Mouse (Mus musculus): ENCODE measurements at regions not wholly inside any gene's neighbourhood (a gene's known extent, or its start where the extent isn't known, plus 50 kb on each side); places are given as distances from the start of the nearest gene placed in this dataset.

DNA sequence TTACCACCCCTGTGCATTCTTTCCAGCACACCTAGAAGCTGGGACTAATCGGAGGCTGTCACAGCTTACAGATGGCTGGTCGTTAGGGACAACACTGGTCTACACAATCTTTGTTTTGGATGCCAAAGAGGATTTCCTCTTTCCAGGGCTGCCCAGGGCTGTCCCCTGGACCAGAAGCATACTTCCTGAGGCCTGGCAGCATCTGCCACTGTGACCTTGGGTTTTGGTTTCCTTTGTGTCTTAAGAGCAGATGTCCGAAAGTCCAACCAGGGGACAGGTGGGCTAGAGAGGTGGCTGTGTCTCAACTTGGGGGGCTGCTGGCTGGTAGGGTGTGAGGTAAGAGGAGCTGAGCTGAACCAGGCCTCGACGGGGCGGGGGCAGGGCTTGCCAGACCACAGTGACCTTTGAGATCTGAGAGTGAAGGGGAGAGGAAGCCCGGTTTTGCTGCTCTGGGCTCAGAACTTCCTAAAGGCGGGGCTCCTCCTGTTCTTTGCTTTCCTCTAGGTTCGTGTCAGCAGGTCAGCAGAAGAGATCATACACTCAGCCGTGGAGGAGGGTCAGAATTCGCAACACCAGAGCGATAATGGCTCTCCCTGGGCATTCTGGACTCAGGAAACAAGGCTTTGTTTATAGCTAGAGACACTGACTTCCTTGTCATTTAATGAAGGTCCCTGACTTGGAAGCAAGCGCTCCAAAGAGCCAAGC is 64.2 kb upstream of the Elk3 start:
- Histone ChIP-seq H3K27ac (no peak overlapping the region; the same call in 1 of the 2 replicates), H3K9ac (no peak overlapping the region), H3K27me3 (no peaks in the 10 kb centered on the region), H3K9me3 (no peaks in the 10 kb centered on the region), H3K4me3 (no peak overlapping the region), H3K4me2 (replicated peaks) (no peak overlapping the region), H3K36me3 (no peaks in the 10 kb centered on the region), H3K4me1 (peaks cover 10% of the 10 kb centered on the region; the same call in 1 of the 2 replicates)
- WGBS = 33% methylated on average over 13 of the region's 13 CpGs
- no peak for ATAC-seq (ENCODE audit: insufficient number of reproducible peaks, insufficient read depth, low FRiP score, low TSS enrichment)

DNA sequence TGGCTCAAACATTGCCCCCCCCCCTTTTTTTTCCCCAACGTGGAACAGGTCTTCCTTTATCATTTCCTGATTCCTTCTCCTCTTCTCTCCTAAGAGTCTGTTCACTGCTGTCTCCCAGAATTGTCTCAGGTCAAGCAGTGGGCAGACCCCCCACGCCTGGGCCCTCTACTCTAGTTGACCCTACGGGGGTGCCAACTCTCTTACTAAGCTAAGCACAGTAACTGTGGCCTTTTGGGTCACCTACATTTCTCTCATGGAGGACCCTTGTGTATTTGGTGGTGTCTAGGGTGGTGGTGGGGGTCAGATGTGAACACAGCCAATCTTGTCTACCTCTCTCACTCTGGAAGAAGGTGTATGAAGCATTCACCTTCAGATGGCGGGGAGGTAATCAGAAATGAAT is 64.8 kb upstream of the Elk3 start:
- 69% methylated on average over 4 of the region's 4 CpGs for WGBS

GRCm38 (mm10) chr10:93376457-93376941 is 65.6 kb upstream of the Elk3 start:
- H3K9me3 ChIP-seq = no peaks in the 10 kb centered on the region
- no peak for ATAC-seq (ENCODE audit: insufficient number of reproducible peaks, insufficient read depth, low FRiP score, low TSS enrichment)
- H3K9ac ChIP-seq = no peak overlapping the region
- H3K4me2 ChIP-seq (replicated peaks) = no peak overlapping the region
- 63% methylated on average over 7 of the region's 7 CpGs for WGBS
- H3K4me3 ChIP-seq = no peak overlapping the region
- peaks cover 10% of the 10 kb centered on the region; the same call in 1 of the 2 replicates for H3K4me1 ChIP-seq
- H3K27ac ChIP-seq = no peak overlapping the region
- no peaks in the 10 kb centered on the region for H3K27me3 ChIP-seq
- no peaks in the 10 kb centered on the region for H3K36me3 ChIP-seq

More for the DNA sequence above, 64.8 kb upstream of the Elk3 start:
- no peak overlapping the region for H3K4me3 ChIP-seq
- no peaks in the 10 kb centered on the region for H3K27me3 ChIP-seq
- peak overlapping the region; percentile 57; the same call in 1 of the 2 replicates for H3K27ac ChIP-seq
- H3K4me1 ChIP-seq = peaks cover 10% of the 10 kb centered on the region; the same call in 1 of the 2 replicates
- H3K9ac ChIP-seq = no peak overlapping the region
- no peak for ATAC-seq (ENCODE audit: insufficient number of reproducible peaks, insufficient read depth, low FRiP score, low TSS enrichment)
- H3K9me3 ChIP-seq = no peaks in the 10 kb centered on the region
- no peaks in the 10 kb centered on the region for H3K36me3 ChIP-seq
- H3K4me2 ChIP-seq (replicated peaks) = no peak overlapping the region

- Histone ChIP-seq H3K4me1 (no peaks in the 10 kb centered on the region), H3K9me3 (no peaks in the 10 kb centered on the region), H3K27me3 (no peaks in the 10 kb centered on the region), H3K4me2 (replicated peaks) (no peak overlapping the region), H3K36me3 (no peaks in the 10 kb centered on the region), H3K9ac (no peak overlapping the region), H3K27ac (no peak overlapping the region), H3K4me3 (no peak overlapping the region)
- no peak for ATAC-seq (ENCODE audit: insufficient number of reproducible peaks, insufficient read depth, low FRiP score, low TSS enrichment)
- 89% methylated on average over 6 of the region's 6 CpGs for WGBS
Observed at GRCm38 (mm10) chr10:93389276-93389675, 63.9 kb upstream of the Lta4h start.

- no peak overlapping the region for H3K27ac ChIP-seq
- no peak overlapping the region for H3K4me2 ChIP-seq (replicated peaks)
- H3K9ac ChIP-seq = no peak overlapping the region
- H3K27me3 ChIP-seq = no peaks in the 10 kb centered on the region
- no peaks in the 10 kb centered on the region for H3K4me1 ChIP-seq
- H3K4me3 ChIP-seq = no peak overlapping the region
- no peaks in the 10 kb centered on the region for H3K9me3 ChIP-seq
- WGBS = 60% methylated on average over 5 of the region's 5 CpGs
- no peak for ATAC-seq (ENCODE audit: insufficient number of reproducible peaks, insufficient read depth, low FRiP score, low TSS enrichment)
- H3K36me3 ChIP-seq = no peaks in the 10 kb centered on the region
Observed at GRCm38 (mm10) chr10:93391296-93391695, 61.9 kb upstream of the Lta4h start.

- H3K9me3 ChIP-seq = no peaks in the 10 kb centered on the region
- H3K36me3 ChIP-seq = no peaks in the 10 kb centered on the region
- H3K4me1 ChIP-seq = no peaks in the 10 kb centered on the region
- H3K27me3 ChIP-seq = no peaks in the 10 kb centered on the region
- no peak for ATAC-seq (ENCODE audit: insufficient number of reproducible peaks, insufficient read depth, low FRiP score, low TSS enrichment)
- H3K27ac ChIP-seq = no peak overlapping the region
- no peak overlapping the region for H3K4me2 ChIP-seq (replicated peaks)
- H3K9ac ChIP-seq = no peak overlapping the region
- 61% methylated on average over 1 of the region's 1 CpGs for WGBS
- no peak overlapping the region for H3K4me3 ChIP-seq
Observed at GRCm38 (mm10) chr10:93393902-93394301, 59.3 kb upstream of the Lta4h start.

DNA sequence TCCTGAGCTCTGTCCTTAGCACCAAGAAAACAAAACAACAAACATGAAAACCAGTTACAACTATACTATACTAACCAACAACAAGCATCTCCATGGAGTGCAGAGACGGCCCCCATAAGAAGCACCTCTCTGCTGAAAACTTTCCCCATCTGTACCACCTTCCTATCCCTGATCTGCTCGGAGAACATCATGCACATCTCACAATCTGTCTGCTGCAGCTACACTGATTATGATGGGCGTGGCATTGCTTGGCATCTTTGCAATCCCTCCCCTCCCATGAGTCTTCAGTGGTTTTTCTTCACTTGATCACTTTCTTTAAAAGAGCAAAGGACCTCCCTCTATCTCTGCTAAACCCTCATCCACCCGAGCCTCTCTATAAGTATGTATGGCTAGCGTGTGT is 55.5 kb upstream of the Lta4h start:
- Histone ChIP-seq H3K4me2 (replicated peaks) (no peak overlapping the region), H3K4me3 (no peak overlapping the region), H3K27ac (no peak overlapping the region), H3K36me3 (no peaks in the 10 kb centered on the region), H3K27me3 (no peaks in the 10 kb centered on the region), H3K9ac (no peak overlapping the region), H3K9me3 (no peaks in the 10 kb centered on the region), H3K4me1 (no peaks in the 10 kb centered on the region)
- no peak for ATAC-seq (ENCODE audit: insufficient number of reproducible peaks, insufficient read depth, low FRiP score, low TSS enrichment)
- WGBS = 81% methylated on average over 5 of the region's 5 CpGs

GRCm38 (mm10) chr10:93398531-93399320 is 54.5 kb upstream of the Lta4h start:
- Histone ChIP-seq H3K9me3 (no peaks in the 10 kb centered on the region), H3K4me2 (replicated peaks) (no peak overlapping the region), H3K36me3 (no peaks in the 10 kb centered on the region), H3K4me1 (no peaks in the 10 kb centered on the region), H3K9ac (no peak overlapping the region), H3K4me3 (no peak overlapping the region), H3K27me3 (no peaks in the 10 kb centered on the region), H3K27ac (no peak overlapping the region)
- ATAC-seq (ENCODE audit: insufficient number of reproducible peaks, insufficient read depth, low FRiP score, low TSS enrichment) = no peak
- 78% methylated on average over 11 of the region's 11 CpGs for WGBS

DNA sequence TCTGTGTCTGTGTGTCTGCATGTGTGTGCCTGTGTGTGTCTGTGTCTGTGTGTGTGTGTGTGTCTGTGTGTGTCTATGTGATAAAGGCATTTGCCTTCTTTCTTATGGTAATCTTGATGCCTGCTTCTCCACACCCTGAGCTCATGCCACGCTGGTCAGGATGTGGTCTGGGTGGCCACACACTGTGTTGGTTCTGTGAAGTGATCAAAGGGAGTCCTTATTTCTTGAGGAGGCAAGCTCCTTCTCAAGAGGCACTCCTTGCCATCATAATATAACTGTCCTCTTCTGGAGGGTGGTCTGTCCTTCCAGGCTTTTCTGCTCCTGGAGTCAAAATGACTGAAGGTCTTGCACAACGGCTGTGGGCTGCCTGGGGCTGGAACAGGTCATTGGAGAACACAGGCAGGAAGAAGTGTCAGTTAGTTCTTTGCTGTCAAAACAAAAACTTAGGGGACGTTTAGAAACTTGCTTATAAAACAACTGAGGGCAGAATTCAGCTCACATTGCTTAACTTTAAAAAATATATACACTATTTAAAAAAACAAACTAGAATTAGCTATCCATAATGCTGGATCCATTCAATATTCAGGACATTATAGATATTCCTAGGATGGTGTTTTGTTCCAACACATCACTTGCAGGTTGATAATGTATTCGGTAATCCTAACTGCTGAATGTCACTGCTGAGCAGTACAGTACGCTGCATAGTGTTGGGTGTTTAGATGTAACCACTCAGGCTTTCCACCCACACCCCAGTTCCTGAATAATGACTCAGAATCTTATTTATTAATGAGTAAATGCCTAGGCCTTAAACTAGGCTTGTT is 50.3 kb upstream of the Lta4h start:
- Histone ChIP-seq H3K4me2 (replicated peaks) (no peak overlapping the region), H3K27ac (no peak overlapping the region), H3K4me1 (no peaks in the 10 kb centered on the region), H3K9ac (no peak overlapping the region), H3K9me3 (no peaks in the 10 kb centered on the region), H3K36me3 (no peaks in the 10 kb centered on the region), H3K27me3 (no peaks in the 10 kb centered on the region), H3K4me3 (no peak overlapping the region)
- 58% methylated on average over 5 of the region's 5 CpGs for WGBS
- no peak for ATAC-seq (ENCODE audit: insufficient number of reproducible peaks, insufficient read depth, low FRiP score, low TSS enrichment)

Measured in embryonic facial prominence, embryonic 12.5 days (tissue).